Mouse (Mus musculus) kidney, adult 2 months (tissue): ENCODE measurements around the gene Fbxl20.

ENCODE experiments used
- CTCF ChIP-seq: fragments of 200-500 bp; conservative IDR thresholded peaks from 2 replicates; pipeline ENCODE4 v1.5.1; 2011; ENCODE audit warnings: low read depth, mild to moderate bottlenecking, control low read depth, low read length, moderate library complexity, mixed read lengths; ENCODE audit not compliant: insufficient read depth, insufficient read length
- POLR2A ChIP-seq: fragments of 200-500 bp; IDR thresholded peaks from one replicate; pipeline ENCODE4 v1.6.1; 2011; ENCODE audit warnings: low read depth, low read length, control low read depth

DNA sequence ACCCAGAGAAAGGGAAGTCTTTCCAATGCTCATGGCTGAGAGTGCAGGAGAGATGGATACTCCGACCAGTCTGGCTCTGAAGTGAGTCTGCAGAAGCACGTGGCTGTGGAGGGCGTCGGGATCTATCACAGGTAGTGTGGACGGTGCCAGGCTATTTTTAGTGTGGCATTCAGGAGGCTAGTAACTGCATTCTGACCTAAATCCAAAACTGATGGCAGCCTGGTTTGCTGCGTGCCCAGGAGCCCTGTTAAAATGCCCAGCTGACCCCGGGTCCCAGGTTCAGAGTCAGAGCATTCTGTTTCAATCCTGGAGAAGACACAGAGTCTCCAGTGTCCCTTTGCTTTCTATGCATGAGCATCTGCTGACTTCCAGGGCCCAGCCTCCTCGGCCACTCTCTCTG lies 73.1 kb downstream of the Fbxl20 start:
- TF ChIP-seq POLR2A (no peak), CTCF (no peak)
